Mouse (Mus musculus) midbrain, embryonic 16.5 days (tissue): ENCODE measurements around the gene Gm11027. TPM values are rescaled to one million over a fixed set of nuclear protein-coding genes. Genes with fewer than 3 reads are reported as not detected.

Experiments
- ATAC-seq: fragments of 200-750 bp; cut with Nextera tagmentation; 2 replicates; pipeline ENCODE4 v1.8.0; 2017; ENCODE audit warnings: moderate TSS enrichment
- H3K27ac ChIP-seq: fragments of 300-500 bp; sonication (generic); 2 replicates; pipeline ENCODE4 v1.5.1; 2014; ENCODE audit warnings: mild to moderate bottlenecking, low read length, mixed read lengths
- H3K27me3 ChIP-seq: fragments of 300-500 bp; sonication (generic); 2 replicates; pipeline ENCODE4 v1.6.1; 2014; ENCODE audit warnings: low read depth, low read length, mixed read lengths; ENCODE audit not compliant: control insufficient read depth, insufficient read depth
- H3K36me3 ChIP-seq: fragments of 300-500 bp; sonication (generic); 2 replicates; pipeline ENCODE4 v1.6.1; 2014; ENCODE audit warnings: mild to moderate bottlenecking, low read length, moderate library complexity, mixed read lengths; ENCODE audit not compliant: control insufficient read depth, insufficient read depth
- H3K4me1 ChIP-seq: fragments of 300-500 bp; sonication (generic); 2 replicates; pipeline ENCODE4 v1.6.1; 2014; ENCODE audit warnings: mild to moderate bottlenecking, low read length, mixed read lengths; ENCODE audit not compliant: control insufficient read depth, insufficient read depth
- H3K4me2 ChIP-seq: fragments of 300-500 bp; sonication (generic); 2 replicates; pipeline ENCODE4 v1.6.1; 2014; ENCODE audit warnings: mild to moderate bottlenecking, low read length, mixed read lengths
- H3K4me3 ChIP-seq: fragments of 300-500 bp; sonication (generic); 2 replicates; pipeline ENCODE4 v1.5.1; 2014; ENCODE audit warnings: low read depth, mild to moderate bottlenecking, low read length, moderate library complexity, mixed read lengths
- H3K9ac ChIP-seq: fragments of 300-500 bp; sonication (generic); 2 replicates; pipeline ENCODE4 v1.6.1; 2014; ENCODE audit warnings: low read depth, low read length, mixed read lengths
- H3K9me3 ChIP-seq: fragments of 300-500 bp; sonication (generic); replicated peaks from 2 replicates; pipeline ENCODE4 v1.6.1; 2014; ENCODE audit warnings: mild to moderate bottlenecking, low read length, mixed read lengths; ENCODE audit not compliant: control insufficient read depth, poor library complexity, severe bottlenecking
- WGBS: fragments of 180-500 bp; shearing (Covaris S2); extraction: QIAGEN DNeasy Blood & Tissue Kit; methylation state at CpG from one replicate; pipeline ENCODE4 v1.1.7; 2014; 5-methylcytosine and 5-hydroxymethylcytosine counted together
- polyA plus RNA-seq: library from polyadenylated mRNA; unstranded; fragments of >200 nt; fragmentation: Nextera tagmentation; extraction: Ambion mirVana; gene quantifications from 2 replicates; pipeline ENCODE4 v1.2.1, GENCODE M21; 2015

The Gm11027 gene
- polyA plus RNA-seq, 1 experiment from 2014 or later, result not detected

DNA sequence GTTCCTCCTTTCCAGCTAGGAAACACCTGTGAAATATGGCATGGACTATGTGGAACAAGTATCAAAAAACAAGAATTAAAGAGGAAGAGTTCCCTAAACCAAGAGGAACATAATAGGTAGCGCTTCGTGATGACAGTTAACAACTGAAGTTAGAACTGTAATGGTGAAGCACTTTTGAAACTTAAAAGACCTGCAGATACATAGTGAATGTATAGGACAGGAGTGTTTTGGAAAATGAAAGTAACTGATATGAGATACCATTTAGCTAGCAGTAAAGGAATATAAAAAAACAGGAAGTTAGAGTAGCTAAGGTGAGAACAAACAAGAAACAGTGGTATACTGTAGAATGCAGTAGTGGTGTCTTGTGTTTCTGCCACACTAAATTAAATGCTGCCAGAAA is 7.7 kb downstream of the Gm11027 start:
- WGBS, result 94% methylated on average over 2 of the region's 2 CpGs
- no peak for ATAC-seq
- Histone ChIP-seq H3K9ac (no peak overlapping the region), H3K27ac (no peak overlapping the region), H3K36me3 (no peaks in the 10 kb centered on the region), H3K4me3 (no peak overlapping the region), H3K4me1 (peaks cover 10% of the 10 kb centered on the region), H3K27me3 (no peaks in the 10 kb centered on the region), H3K4me2 (no peak overlapping the region; the same call in 1 of the 2 replicates), H3K9me3 (no peaks in the 10 kb centered on the region)

DNA sequence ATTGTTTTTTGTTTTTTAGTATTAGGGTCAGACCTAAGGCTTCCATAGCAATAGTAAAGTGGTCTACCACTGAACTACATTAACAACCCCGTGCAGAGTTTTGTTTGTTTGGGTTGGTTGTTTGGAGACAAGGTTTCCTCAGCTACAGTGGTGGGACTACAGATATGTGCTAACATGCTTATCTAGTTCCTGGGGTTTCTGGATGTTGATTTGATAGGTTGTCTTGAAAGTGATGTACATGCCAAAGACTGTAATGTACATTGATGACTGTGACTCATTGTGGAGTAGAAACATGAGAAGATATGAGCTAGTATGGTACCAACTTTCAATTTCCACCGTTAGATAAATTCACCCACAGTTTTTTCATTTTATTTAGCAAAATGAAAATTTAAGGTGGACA is 8.3 kb downstream of the Gm11027 start:
- no peaks in the 10 kb centered on the region for H3K27me3 ChIP-seq
- H3K9ac ChIP-seq, result no peak overlapping the region
- H3K4me3 ChIP-seq, result no peak overlapping the region
- no peak overlapping the region for H3K4me2 ChIP-seq
- 88% methylated on average over 2 of the region's 2 CpGs for WGBS
- H3K4me1 ChIP-seq, result peaks cover 10% of the 10 kb centered on the region
- H3K36me3 ChIP-seq, result no peaks in the 10 kb centered on the region
- no peaks in the 10 kb centered on the region for H3K9me3 ChIP-seq
- no peak for ATAC-seq
- H3K27ac ChIP-seq, result no peak overlapping the region

DNA sequence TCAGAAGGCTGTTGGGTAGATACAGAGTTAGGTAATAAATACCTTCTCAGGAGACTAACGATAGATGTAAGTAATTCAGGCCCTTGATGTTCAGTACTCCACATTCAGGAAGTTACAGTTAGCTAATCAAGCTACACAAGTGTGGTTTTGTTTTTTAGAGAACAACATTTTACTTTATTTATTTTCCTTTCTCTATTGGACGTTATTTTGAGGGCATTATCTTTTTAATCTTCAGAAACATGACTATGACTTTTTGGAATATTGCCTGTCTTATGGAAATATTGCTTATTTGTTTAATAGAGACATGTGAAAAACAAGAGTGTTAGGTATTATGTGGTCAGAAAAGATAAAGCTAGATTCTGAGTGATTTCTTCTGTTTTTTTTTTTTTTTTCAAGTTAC is 18.0 kb downstream of the Gm11027 start:
- ATAC-seq, result no peak
- Histone ChIP-seq H3K9ac (no peak overlapping the region), H3K4me2 (no peak overlapping the region), H3K4me3 (no peak overlapping the region), H3K36me3 (no peaks in the 10 kb centered on the region), H3K27me3 (no peaks in the 10 kb centered on the region), H3K9me3 (no peaks in the 10 kb centered on the region), H3K4me1 (no peaks in the 10 kb centered on the region), H3K27ac (no peak overlapping the region)
- 87% methylated on average over 2 of the region's 2 CpGs for WGBS

DNA sequence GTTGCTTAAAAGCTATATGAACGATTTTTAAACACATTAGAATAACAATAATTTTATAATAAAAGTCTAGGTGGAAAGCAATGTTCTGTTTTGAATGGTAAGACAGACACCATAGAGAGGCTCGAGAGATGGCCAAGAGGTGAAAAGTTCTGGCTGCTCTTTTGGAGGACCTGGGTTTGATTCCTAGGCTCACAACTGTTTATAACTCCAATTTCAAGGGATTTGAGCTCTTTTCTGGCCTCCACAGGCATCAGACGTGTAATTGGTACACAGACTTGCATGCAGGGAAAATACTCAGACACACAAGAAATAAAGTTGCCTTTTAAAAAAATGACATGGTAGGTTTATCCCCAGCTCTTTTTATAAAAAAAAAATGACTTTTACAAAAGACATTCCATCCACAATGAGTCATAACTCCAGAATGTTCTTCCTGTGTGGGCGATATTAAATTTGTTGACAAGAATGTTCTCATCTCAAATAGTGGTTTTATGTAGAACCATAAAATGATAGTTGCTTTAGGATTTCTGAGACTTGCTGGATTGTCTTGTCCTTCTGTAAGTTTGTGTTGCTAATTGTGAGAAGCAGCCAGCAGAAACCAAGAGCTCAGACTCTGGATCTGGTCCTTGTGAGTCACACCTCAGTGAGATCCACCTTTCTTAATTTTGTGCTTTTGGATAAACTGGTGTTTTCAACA is 18.6 kb downstream of the Gm11027 start:
- Histone ChIP-seq H3K27ac (no peak overlapping the region), H3K9ac (no peak overlapping the region), H3K4me1 (no peaks in the 10 kb centered on the region), H3K4me2 (no peak overlapping the region), H3K4me3 (no peak overlapping the region), H3K9me3 (no peaks in the 10 kb centered on the region), H3K36me3 (no peaks in the 10 kb centered on the region), H3K27me3 (no peaks in the 10 kb centered on the region)
- ATAC-seq, result no peak
- 92% methylated on average over 4 of the region's 4 CpGs for WGBS

DNA sequence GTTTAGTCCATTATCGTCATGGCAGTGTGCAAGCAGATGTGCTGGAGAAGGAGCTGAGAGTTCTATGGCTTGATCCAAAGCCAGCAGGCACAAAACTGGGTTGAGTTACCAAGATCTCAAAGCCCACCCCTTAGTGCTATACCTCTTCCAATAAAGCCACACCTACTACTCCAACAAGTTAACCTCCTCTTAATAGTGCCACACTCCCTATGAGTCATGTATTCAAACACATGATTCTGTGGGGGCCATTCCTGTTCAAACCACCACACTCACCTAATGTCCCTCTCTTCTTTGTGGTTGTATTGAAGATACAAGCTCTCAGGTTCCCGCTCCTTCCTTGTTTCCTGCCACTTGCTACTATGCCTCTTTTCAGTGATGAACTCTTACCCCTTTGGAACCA is 24.7 kb downstream of the Gm11027 start:
- no peak overlapping the region for H3K9ac ChIP-seq
- ATAC-seq, result no peak
- H3K36me3 ChIP-seq, result no peaks in the 10 kb centered on the region
- no peak overlapping the region for H3K4me2 ChIP-seq
- H3K27me3 ChIP-seq, result no peaks in the 10 kb centered on the region
- no peaks in the 10 kb centered on the region; the same call in 1 of the 2 replicates for H3K9me3 ChIP-seq
- no peaks in the 10 kb centered on the region for H3K4me1 ChIP-seq
- no peak overlapping the region for H3K4me3 ChIP-seq
- no peak overlapping the region for H3K27ac ChIP-seq
- 100% methylated on average over 2 of the region's 2 CpGs for WGBS

DNA sequence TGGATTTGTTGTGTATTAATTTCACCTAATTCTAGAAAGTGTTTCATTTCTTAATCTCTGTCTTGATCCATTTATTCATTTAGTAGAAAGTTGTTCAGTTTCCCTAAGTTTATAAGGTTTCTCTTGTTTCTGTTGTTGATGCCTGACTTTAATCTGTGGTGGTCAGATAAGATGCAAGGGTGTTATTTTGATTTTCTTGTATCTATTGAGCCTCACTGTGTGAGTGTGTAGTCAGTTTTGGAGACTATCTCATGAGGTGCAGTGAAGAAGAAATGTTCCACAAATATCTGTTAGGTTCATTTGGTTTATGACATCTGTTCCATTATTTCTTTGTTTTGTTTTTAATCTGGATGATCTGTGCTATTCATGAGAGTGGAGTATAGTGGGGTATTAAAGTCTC is 27.0 kb downstream of the Gm11027 start:
- no peaks in the 10 kb centered on the region; the same call in 1 of the 2 replicates for H3K9me3 ChIP-seq
- no peak for ATAC-seq

DNA sequence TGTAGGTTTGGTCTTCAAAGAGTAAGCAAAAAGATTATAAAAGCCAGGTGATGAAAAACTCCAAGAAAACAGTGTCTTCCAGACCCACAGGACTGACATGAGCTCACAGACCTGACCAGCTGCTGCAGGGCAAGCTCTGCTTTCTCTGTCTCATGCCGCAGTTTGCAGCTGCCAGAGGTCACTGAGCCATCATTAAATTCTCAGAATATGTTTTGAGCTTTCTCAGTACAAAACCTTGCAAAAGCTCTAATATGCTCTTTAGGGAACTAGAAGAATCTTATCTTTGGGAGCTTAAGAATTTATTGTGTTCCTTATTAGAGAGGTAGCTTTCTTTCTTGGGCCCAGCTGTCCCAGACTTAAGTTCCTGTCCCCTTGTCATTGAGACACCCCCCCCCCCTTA is 30.9 kb downstream of the Gm11027 start:
- Histone ChIP-seq H3K4me3 (no peak overlapping the region), H3K4me1 (no peaks in the 10 kb centered on the region), H3K9ac (no peak overlapping the region), H3K27me3 (no peaks in the 10 kb centered on the region), H3K36me3 (no peaks in the 10 kb centered on the region), H3K27ac (no peak overlapping the region), H3K9me3 (no peaks in the 10 kb centered on the region), H3K4me2 (no peak overlapping the region)
- WGBS, result 40% methylated on average over 1 of the region's 1 CpGs
- ATAC-seq, result no peak

More for the DNA sequence above, 27.0 kb downstream of the Gm11027 start:
- no peak overlapping the region for H3K9ac ChIP-seq
- H3K27ac ChIP-seq, result no peak overlapping the region
- no peaks in the 10 kb centered on the region for H3K4me1 ChIP-seq
- no peaks in the 10 kb centered on the region for H3K36me3 ChIP-seq
- H3K4me2 ChIP-seq, result no peak overlapping the region
- no peak overlapping the region for H3K4me3 ChIP-seq
- no peaks in the 10 kb centered on the region for H3K27me3 ChIP-seq

DNA sequence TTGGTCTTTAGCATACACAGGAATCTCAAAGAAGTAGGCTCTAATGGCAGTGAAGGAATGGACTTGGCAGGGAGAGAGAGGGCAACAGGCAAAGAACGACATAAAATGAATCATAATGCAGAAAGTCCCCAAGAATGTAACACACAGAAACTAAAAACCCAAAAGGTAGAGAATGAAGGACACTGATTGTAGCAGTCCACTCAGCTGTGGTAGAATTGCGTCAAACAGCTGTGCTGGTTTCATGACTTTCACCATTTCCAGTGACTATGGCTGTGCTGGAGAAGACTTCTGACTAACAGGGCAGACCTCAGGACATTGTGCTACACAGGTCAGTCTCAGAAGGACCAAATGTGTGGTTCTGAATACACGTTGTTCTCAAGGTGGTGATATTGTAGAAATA is 32.7 kb downstream of the Gm11027 start:
- Histone ChIP-seq H3K27ac (no peak overlapping the region), H3K4me3 (no peak overlapping the region), H3K9ac (no peak overlapping the region), H3K9me3 (no peaks in the 10 kb centered on the region), H3K27me3 (no peaks in the 10 kb centered on the region), H3K4me2 (no peak overlapping the region), H3K36me3 (no peaks in the 10 kb centered on the region), H3K4me1 (no peaks in the 10 kb centered on the region)
- ATAC-seq, result no peak
- 95% methylated on average over 3 of the region's 3 CpGs for WGBS

DNA sequence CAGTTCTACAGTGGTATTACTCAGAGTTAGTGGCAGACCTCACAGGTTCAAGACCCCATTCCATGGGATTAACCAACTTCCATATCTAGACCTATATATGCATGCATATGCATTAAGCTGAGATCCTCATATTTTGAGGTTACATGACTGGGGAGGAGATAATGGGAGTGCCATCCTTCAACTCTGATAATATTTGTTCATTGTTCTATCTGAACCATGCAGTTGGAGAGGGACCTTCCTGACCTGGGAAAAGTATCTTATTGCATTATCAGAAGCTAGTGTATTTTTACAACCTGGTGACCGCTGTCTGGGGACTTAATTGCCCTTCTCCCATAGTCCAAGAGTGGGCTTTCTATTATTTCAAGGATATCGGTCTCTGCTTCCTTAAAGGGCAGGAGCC is 33.4 kb downstream of the Gm11027 start:
- no peaks in the 10 kb centered on the region for H3K9me3 ChIP-seq
- H3K27ac ChIP-seq, result no peak overlapping the region
- 94% methylated on average over 2 of the region's 2 CpGs for WGBS
- no peaks in the 10 kb centered on the region for H3K27me3 ChIP-seq
- H3K4me3 ChIP-seq, result no peak overlapping the region
- no peaks in the 10 kb centered on the region for H3K36me3 ChIP-seq
- H3K4me1 ChIP-seq, result no peaks in the 10 kb centered on the region
- H3K4me2 ChIP-seq, result no peak overlapping the region
- no peak overlapping the region for H3K9ac ChIP-seq
- ATAC-seq, result no peak
